Mouse (Mus musculus) bone marrow, adult 2 months (tissue): ENCODE results near the gene Defb23.

ENCODE experiments used
- CTCF ChIP-seq: fragments of 200-500 bp; IDR thresholded peaks from 2 replicates; pipeline ENCODE4 v1.5.1; 2011; ENCODE audit warnings: low read length, control low read depth; ENCODE audit not compliant: control insufficient read depth, insufficient read depth
- POLR2A ChIP-seq: fragments of 200-500 bp; IDR thresholded peaks from 2 replicates; pipeline ENCODE4 v1.6.1; 2011; ENCODE audit warnings: low read depth, mild to moderate bottlenecking, control low read depth, low read length, borderline replicate concordance; ENCODE audit not compliant: control insufficient read depth

DNA sequence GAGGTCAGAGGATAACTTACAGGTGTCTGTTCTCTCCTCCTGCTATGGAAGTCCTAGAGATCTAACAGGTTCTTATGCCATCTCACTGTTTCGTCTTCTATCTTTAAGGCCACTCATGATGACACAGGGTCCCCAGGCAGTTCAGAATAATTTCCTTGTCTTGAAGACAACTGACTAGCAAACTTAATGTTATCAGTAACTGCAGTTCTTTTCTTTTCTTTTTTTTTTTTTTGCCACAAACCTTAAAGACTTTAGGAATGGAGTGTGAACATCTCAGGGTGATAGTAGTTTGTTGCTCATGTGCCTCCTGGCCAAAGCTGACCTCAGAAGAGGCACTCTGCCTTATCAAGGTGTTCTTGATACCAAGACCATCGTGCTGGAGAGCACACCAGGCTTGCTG lies 17.8 kb downstream of the Defb23 start:
- no peak for TF ChIP-seq CTCF
- no peak for TF ChIP-seq POLR2A
